Mouse (Mus musculus): ENCODE data around the gene Eci2. TPM values are rescaled to one million over a fixed set of nuclear protein-coding genes. Genes with fewer than 3 reads are reported as not detected.
"Not testable (repeated sequence)": the region's sequence is repeated elsewhere in the genome, so short reads cannot be mapped to it uniquely, and the experiment has no call there.

Eci2 gene
- polyA plus RNA-seq, 1 experiment, result 10.2 TPM

GRCm38 (mm10) chr13:35036486-35036885, 9.6 kb upstream of the Eci2 start:
- H3K4me1 ChIP-seq (ENCODE audit: control insufficient read depth, insufficient read depth, low read length), result peaks cover 3% of the 10 kb centered on the region
- no peaks in the 10 kb centered on the region for H3K27me3 ChIP-seq (ENCODE audit: control insufficient read depth, insufficient read depth, low read length)
- no peak overlapping the region for H3K27ac ChIP-seq (ENCODE audit: control insufficient read depth, insufficient read depth, low read depth, low read length)
- H3K36me3 ChIP-seq (ENCODE audit: control insufficient read depth, insufficient read depth, low read length), result no peaks in the 10 kb centered on the region
- TF ChIP-seq POLR2A (IDR thresholded peaks at IDR 0.05; ENCODE audit: control insufficient read depth, low read depth, low read length), result no peak
- TF ChIP-seq CTCF (IDR thresholded peaks at IDR 0.05; ENCODE audit: control insufficient read depth, insufficient read depth, insufficient replicate concordance, low read depth, low read length), result no peak
- peak overlapping the region; percentile 57 for H3K4me3 ChIP-seq (ENCODE audit: control insufficient read depth, low read depth, low read length)

GRCm38 (mm10) chr13:35035731-35036130, 8.8 kb upstream of the Eci2 start:
- no peaks in the 10 kb centered on the region for H3K36me3 ChIP-seq (ENCODE audit: control insufficient read depth, insufficient read depth, low read length)
- no peak overlapping the region for H3K4me3 ChIP-seq (ENCODE audit: control insufficient read depth, low read depth, low read length)
- no peak overlapping the region for H3K27ac ChIP-seq (ENCODE audit: control insufficient read depth, insufficient read depth, low read depth, low read length)
- H3K4me1 ChIP-seq (ENCODE audit: control insufficient read depth, insufficient read depth, low read length), result peaks cover 3% of the 10 kb centered on the region
- TF ChIP-seq POLR2A (IDR thresholded peaks at IDR 0.05; ENCODE audit: control insufficient read depth, low read depth, low read length), result no peak
- TF ChIP-seq CTCF (IDR thresholded peaks at IDR 0.05; ENCODE audit: control insufficient read depth, insufficient read depth, insufficient replicate concordance, low read depth, low read length), result no peak
- no peaks in the 10 kb centered on the region for H3K27me3 ChIP-seq (ENCODE audit: control insufficient read depth, insufficient read depth, low read length)

- Histone ChIP-seq H3K27ac (ENCODE audit: control insufficient read depth, insufficient read depth, low read depth, low read length) (no peak overlapping the region), H3K27me3 (ENCODE audit: control insufficient read depth, insufficient read depth, low read length) (no peaks in the 10 kb centered on the region), H3K4me1 (ENCODE audit: control insufficient read depth, insufficient read depth, low read length) (peaks cover 3% of the 10 kb centered on the region), H3K36me3 (ENCODE audit: control insufficient read depth, insufficient read depth, low read length) (no peaks in the 10 kb centered on the region), H3K4me3 (ENCODE audit: control insufficient read depth, low read depth, low read length) (no peak overlapping the region)
- TF ChIP-seq POLR2A (IDR thresholded peaks at IDR 0.05; ENCODE audit: control insufficient read depth, low read depth, low read length), result no peak
- no peak for TF ChIP-seq CTCF (IDR thresholded peaks at IDR 0.05; ENCODE audit: control insufficient read depth, insufficient read depth, insufficient replicate concordance, low read depth, low read length)
These were observed 6.7 kb upstream of the Eci2 start for GRCm38 (mm10) chr13:35033571-35033970.

- H3K4me1 ChIP-seq (ENCODE audit: control insufficient read depth, insufficient read depth, low read length), result peaks cover 3% of the 10 kb centered on the region
- no peaks in the 10 kb centered on the region for H3K36me3 ChIP-seq (ENCODE audit: control insufficient read depth, insufficient read depth, low read length)
- TF ChIP-seq POLR2A (IDR thresholded peaks at IDR 0.05; ENCODE audit: control insufficient read depth, low read depth, low read length) (no peak), CTCF (IDR thresholded peaks at IDR 0.05; ENCODE audit: control insufficient read depth, insufficient read depth, insufficient replicate concordance, low read depth, low read length) (no peak)
- no peak overlapping the region for H3K27ac ChIP-seq (ENCODE audit: control insufficient read depth, insufficient read depth, low read depth, low read length)
- no peaks in the 10 kb centered on the region for H3K27me3 ChIP-seq (ENCODE audit: control insufficient read depth, insufficient read depth, low read length)
- no peak overlapping the region for H3K4me3 ChIP-seq (ENCODE audit: control insufficient read depth, low read depth, low read length)
These were observed 4.8 kb upstream of the Eci2 start for GRCm38 (mm10) chr13:35031684-35032082.

- Histone ChIP-seq H3K27ac (ENCODE audit: control insufficient read depth, insufficient read depth, low read depth, low read length) (no peak overlapping the region), H3K4me1 (ENCODE audit: control insufficient read depth, insufficient read depth, low read length) (no peaks in the 10 kb centered on the region; the same call in 1 of the 2 replicates), H3K27me3 (ENCODE audit: control insufficient read depth, insufficient read depth, low read length) (no peaks in the 10 kb centered on the region), H3K36me3 (ENCODE audit: control insufficient read depth, insufficient read depth, low read length) (no peaks in the 10 kb centered on the region), H3K4me3 (ENCODE audit: control insufficient read depth, low read depth, low read length) (no peak overlapping the region)
- TF ChIP-seq POLR2A (IDR thresholded peaks at IDR 0.05; ENCODE audit: control insufficient read depth, low read depth, low read length) (no peak), CTCF (IDR thresholded peaks at IDR 0.05; ENCODE audit: control insufficient read depth, insufficient read depth, insufficient replicate concordance, low read depth, low read length) (no peak)
These were observed 4.2 kb upstream of the Eci2 start for GRCm38 (mm10) chr13:35030979-35031683.

- Histone ChIP-seq H3K36me3 (ENCODE audit: control insufficient read depth, insufficient read depth, low read length) (no peaks in the 10 kb centered on the region), H3K4me1 (ENCODE audit: control insufficient read depth, insufficient read depth, low read length) (no peaks in the 10 kb centered on the region), H3K27me3 (ENCODE audit: control insufficient read depth, insufficient read depth, low read length) (no peaks in the 10 kb centered on the region), H3K27ac (ENCODE audit: control insufficient read depth, insufficient read depth, low read depth, low read length) (no peak overlapping the region), H3K4me3 (ENCODE audit: control insufficient read depth, low read depth, low read length) (no peak overlapping the region)
- TF ChIP-seq POLR2A (IDR thresholded peaks at IDR 0.05; ENCODE audit: control insufficient read depth, low read depth, low read length) (no peak), CTCF (IDR thresholded peaks at IDR 0.05; ENCODE audit: control insufficient read depth, insufficient read depth, insufficient replicate concordance, low read depth, low read length) (no peak)
These were observed 1.5 kb upstream of the Eci2 start for GRCm38 (mm10) chr13:35028365-35028764.

- not testable (repeated sequence) for H3K4me3 ChIP-seq (ENCODE audit: control insufficient read depth, low read depth, low read length); H3K36me3 ChIP-seq (ENCODE audit: control insufficient read depth, insufficient read depth, low read length); H3K27ac ChIP-seq (ENCODE audit: control insufficient read depth, insufficient read depth, low read depth, low read length); H3K27me3 ChIP-seq (ENCODE audit: control insufficient read depth, insufficient read depth, low read length); H3K4me1 ChIP-seq (ENCODE audit: control insufficient read depth, insufficient read depth, low read length)
These were observed 3.5 kb downstream of the Eci2 start for GRCm38 (mm10) chr13:35023401-35023800.

- Histone ChIP-seq H3K4me3 (ENCODE audit: control insufficient read depth, low read depth, low read length) (no peak overlapping the region), H3K36me3 (ENCODE audit: control insufficient read depth, insufficient read depth, low read length) (no peaks in the 10 kb centered on the region), H3K27ac (ENCODE audit: control insufficient read depth, insufficient read depth, low read depth, low read length) (no peak overlapping the region), H3K4me1 (ENCODE audit: control insufficient read depth, insufficient read depth, low read length) (no peaks in the 10 kb centered on the region), H3K27me3 (ENCODE audit: control insufficient read depth, insufficient read depth, low read length) (no peaks in the 10 kb centered on the region)
- TF ChIP-seq POLR2A (IDR thresholded peaks at IDR 0.05; ENCODE audit: control insufficient read depth, low read depth, low read length) (no peak), CTCF (IDR thresholded peaks at IDR 0.05; ENCODE audit: control insufficient read depth, insufficient read depth, insufficient replicate concordance, low read depth, low read length) (no peak)
These were observed 6.5 kb downstream of the Eci2 start for GRCm38 (mm10) chr13:35020383-35020782.

All from testis, adult 2 months (tissue).